Mouse (Mus musculus): ENCODE measurements around the gene Dlgap1. TPM values are rescaled to one million over a fixed set of nuclear protein-coding genes. Genes with fewer than 3 reads are reported as not detected.

The Dlgap1 gene
- polyA plus RNA-seq, 2 experiments = 4.6 to 4.7 TPM

GRCm38 (mm10) chr17:70663992-70664391, 695.1 kb downstream of the Dlgap1 start:
- Histone ChIP-seq H3K4me1 (ENCODE audit: control insufficient read depth, insufficient read depth, low read length) (no peaks in the 10 kb centered on the region), H3K4me3 (replicated peaks; ENCODE audit: low read length) (no peak overlapping the region), H3K27me3 (ENCODE audit: control insufficient read depth, insufficient read depth, low read length) (no peaks in the 10 kb centered on the region), H3K27ac (replicated peaks; ENCODE audit: low read depth, low read length) (no peak overlapping the region), H3K4me2 (replicated peaks; ENCODE audit: low read depth, low read length, severe bottlenecking) (no peak overlapping the region), H3K9me3 (ENCODE audit: control insufficient read depth, low read length) (no peaks in the 10 kb centered on the region), H3K9ac (ENCODE audit: low read depth, low read length, severe bottlenecking) (no peak overlapping the region), H3K36me3 (ENCODE audit: control insufficient read depth, insufficient read depth, low read length) (no peaks in the 10 kb centered on the region)
- no peak for TF ChIP-seq POLR2A (IDR thresholded peaks at IDR 0.05; ENCODE audit: borderline replicate concordance, extremely low read depth, insufficient read depth, insufficient read length)
- ATAC-seq (ENCODE audit: low FRiP score, low read depth) (no peak), DNase-seq (ENCODE audit: low spot score) (no peak)
- 78% methylated on average over 6 of the region's 6 CpGs for WGBS

DNA sequence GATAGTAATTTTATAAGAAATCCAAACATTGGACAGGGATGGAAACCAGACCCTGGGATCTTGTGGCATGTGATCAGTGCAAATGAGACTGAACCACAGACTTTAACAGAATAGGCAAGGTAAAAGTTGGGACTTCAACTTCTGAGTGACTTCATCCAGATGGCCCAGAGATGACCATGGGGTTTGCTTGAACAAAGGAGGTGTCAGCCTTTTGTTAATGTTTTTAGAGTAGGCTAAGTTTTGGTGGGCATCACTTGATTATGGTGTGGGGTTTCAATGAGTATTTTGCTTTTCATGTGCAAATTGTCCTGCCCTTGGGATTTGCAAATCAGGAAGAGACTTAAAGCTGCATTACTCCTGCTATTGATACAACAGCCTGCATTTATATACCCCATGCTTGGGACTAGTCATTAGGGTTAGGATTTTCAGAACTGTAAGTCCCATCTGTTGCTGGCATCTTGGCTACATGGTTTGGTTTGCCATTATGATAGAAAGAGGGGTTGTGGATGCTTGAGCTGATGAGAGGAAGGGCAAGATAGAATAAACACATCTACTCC, 695.7 kb downstream of the Dlgap1 start:
- H3K4me3 ChIP-seq (replicated peaks; ENCODE audit: low read length) = no peak overlapping the region
- H3K4me2 ChIP-seq (replicated peaks; ENCODE audit: low read depth, low read length, severe bottlenecking) = no peak overlapping the region
- H3K27me3 ChIP-seq (ENCODE audit: control insufficient read depth, insufficient read depth, low read length) = no peaks in the 10 kb centered on the region
- no peaks in the 10 kb centered on the region for H3K4me1 ChIP-seq (ENCODE audit: control insufficient read depth, insufficient read depth, low read length)
- H3K36me3 ChIP-seq (ENCODE audit: control insufficient read depth, insufficient read depth, low read length) = no peaks in the 10 kb centered on the region
- ATAC-seq (ENCODE audit: low FRiP score, low read depth) = no peak
- no peak for DNase-seq (ENCODE audit: low spot score)
- H3K9ac ChIP-seq (ENCODE audit: low read depth, low read length, severe bottlenecking) = no peak overlapping the region
- no peak for TF ChIP-seq POLR2A (IDR thresholded peaks at IDR 0.05; ENCODE audit: borderline replicate concordance, extremely low read depth, insufficient read depth, insufficient read length)
- H3K9me3 ChIP-seq (ENCODE audit: control insufficient read depth, low read length) = no peaks in the 10 kb centered on the region
- H3K27ac ChIP-seq (replicated peaks; ENCODE audit: low read depth, low read length) = no peak overlapping the region

DNA sequence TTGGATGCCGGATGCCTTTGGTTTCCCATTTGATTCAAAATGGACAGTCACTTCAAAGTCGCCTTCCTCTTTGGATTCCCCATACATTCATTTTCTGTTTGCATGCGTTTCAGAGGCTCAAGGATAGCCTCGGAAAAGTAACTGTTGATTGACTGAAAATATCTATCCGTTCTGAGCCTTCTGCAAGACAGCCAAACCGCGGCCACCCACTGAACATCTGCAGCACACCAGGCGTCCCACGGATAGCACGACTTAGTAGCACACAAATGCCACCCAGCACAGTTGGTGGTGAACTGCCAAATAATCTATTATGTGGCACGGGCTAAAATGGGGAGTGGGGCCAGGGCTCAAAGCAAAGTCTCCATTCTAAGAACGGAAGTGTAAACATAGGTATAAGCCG, 705.1 kb downstream of the Dlgap1 start:
- H3K4me3 ChIP-seq (replicated peaks; ENCODE audit: low read length) = no peak overlapping the region
- H3K27ac ChIP-seq (replicated peaks; ENCODE audit: low read depth, low read length) = no peak overlapping the region
- no peaks in the 10 kb centered on the region for H3K27me3 ChIP-seq (ENCODE audit: control insufficient read depth, insufficient read depth, low read length)
- DNase-seq (ENCODE audit: low spot score) (no peak), ATAC-seq (ENCODE audit: low FRiP score, low read depth) (no peak)
- H3K36me3 ChIP-seq (ENCODE audit: control insufficient read depth, insufficient read depth, low read length) = no peaks in the 10 kb centered on the region
- H3K9ac ChIP-seq (ENCODE audit: low read depth, low read length, severe bottlenecking) = no peak overlapping the region
- no peaks in the 10 kb centered on the region for H3K9me3 ChIP-seq (ENCODE audit: control insufficient read depth, low read length)
- 88% methylated on average over 13 of the region's 13 CpGs for WGBS
- TF ChIP-seq POLR2A (IDR thresholded peaks at IDR 0.05; ENCODE audit: borderline replicate concordance, extremely low read depth, insufficient read depth, insufficient read length) = no peak
- H3K4me2 ChIP-seq (replicated peaks; ENCODE audit: low read depth, low read length, severe bottlenecking) = no peak overlapping the region
- H3K4me1 ChIP-seq (ENCODE audit: control insufficient read depth, insufficient read depth, low read length) = no peaks in the 10 kb centered on the region

DNA sequence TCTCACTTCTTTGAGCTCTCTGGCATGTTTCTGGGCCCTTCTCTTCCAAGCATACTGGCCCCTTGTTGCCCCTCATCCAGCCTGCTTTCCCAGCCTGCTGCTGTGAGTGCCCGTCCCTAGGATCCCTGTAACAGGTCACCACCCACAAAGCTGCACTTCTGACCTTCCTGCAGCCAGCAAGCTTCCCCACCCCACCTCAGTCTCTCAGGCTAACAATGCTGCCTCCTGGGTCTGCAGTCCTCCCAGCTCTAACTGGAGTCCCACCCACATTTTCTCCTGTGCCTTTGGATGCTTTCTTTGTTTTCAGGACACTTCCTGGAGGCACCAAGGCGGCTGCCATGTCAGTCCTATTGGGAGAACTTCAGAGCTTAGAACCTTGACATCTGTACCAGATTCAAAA, 707.6 kb downstream of the Dlgap1 start:
- H3K4me1 ChIP-seq (ENCODE audit: control insufficient read depth, insufficient read depth, low read length) = no peaks in the 10 kb centered on the region
- H3K4me2 ChIP-seq (replicated peaks; ENCODE audit: low read depth, low read length, severe bottlenecking) = no peak overlapping the region
- ATAC-seq (ENCODE audit: low FRiP score, low read depth) (no peak), DNase-seq (ENCODE audit: low spot score) (no peak)
- H3K27ac ChIP-seq (replicated peaks; ENCODE audit: low read depth, low read length) = no peak overlapping the region
- no peaks in the 10 kb centered on the region for H3K36me3 ChIP-seq (ENCODE audit: control insufficient read depth, insufficient read depth, low read length)
- no peaks in the 10 kb centered on the region for H3K27me3 ChIP-seq (ENCODE audit: control insufficient read depth, insufficient read depth, low read length)
- H3K9me3 ChIP-seq (ENCODE audit: control insufficient read depth, low read length) = no peaks in the 10 kb centered on the region
- TF ChIP-seq POLR2A (IDR thresholded peaks at IDR 0.05; ENCODE audit: borderline replicate concordance, extremely low read depth, insufficient read depth, insufficient read length) = no peak
- 59% methylated on average over 2 of the region's 2 CpGs for whole genome bisulfite sequencing
- H3K4me3 ChIP-seq (replicated peaks; ENCODE audit: low read length) = no peak overlapping the region
- H3K9ac ChIP-seq (ENCODE audit: low read depth, low read length, severe bottlenecking) = no peak overlapping the region

GRCm38 (mm10) chr17:70683561-70684167, 714.8 kb downstream of the Dlgap1 start:
- Histone ChIP-seq H3K4me2 (replicated peaks; ENCODE audit: low read depth, low read length, severe bottlenecking) (no peak overlapping the region), H3K4me1 (ENCODE audit: control insufficient read depth, insufficient read depth, low read length) (no peaks in the 10 kb centered on the region), H3K27ac (replicated peaks; ENCODE audit: low read depth, low read length) (no peak overlapping the region), H3K9ac (ENCODE audit: low read depth, low read length, severe bottlenecking) (no peak overlapping the region), H3K4me3 (replicated peaks; ENCODE audit: low read length) (no peak overlapping the region), H3K9me3 (ENCODE audit: control insufficient read depth, low read length) (no peaks in the 10 kb centered on the region), H3K36me3 (ENCODE audit: control insufficient read depth, insufficient read depth, low read length) (no peaks in the 10 kb centered on the region), H3K27me3 (ENCODE audit: control insufficient read depth, insufficient read depth, low read length) (no peaks in the 10 kb centered on the region)
- ATAC-seq (ENCODE audit: low FRiP score, low read depth) = peak; percentile 80
- peak; percentile 75 for DNase-seq (ENCODE audit: low spot score)
- TF ChIP-seq POLR2A (IDR thresholded peaks at IDR 0.05; ENCODE audit: borderline replicate concordance, extremely low read depth, insufficient read depth, insufficient read length) = no peak
- WGBS = 8% methylated on average over 15 of the region's 15 CpGs
